12 mouse cellular contexts compared by ENCODE assay signal in genomic region chr17:11765117-11765516, GRCm38 (mm10).
"Had no signal": no experiment of that assay in that cellular context is flagged by ENCODE, and none has a peak within 500 bp of the region (broad histone marks: within the 10 kb centered on the region; RNA-seq: fewer than 3 reads in every experiment).

No protein-coding gene starts in this region.

- H3K9ac ChIP-seq: kidney, embryonic 15.5 days; limb, embryonic 15.5 days; liver, embryonic 12.5 days; lung, embryonic 14.5 days; neural tube, embryonic 15.5 days had no signal

- ATAC-seq: intestine, embryonic 16.5 days; liver, embryonic 12.5 days had no signal

- H3K4me3 ChIP-seq: kidney, embryonic 15.5 days; left cerebral cortex, adult 2 months; limb, embryonic 15.5 days; liver, embryonic 12.5 days; myocyte; neural tube, embryonic 15.5 days had no signal

- H3K4me2 ChIP-seq: kidney, embryonic 15.5 days; limb, embryonic 15.5 days; liver, embryonic 12.5 days; lung, embryonic 14.5 days; neural tube, embryonic 15.5 days had no signal

- H3K36me3 ChIP-seq: kidney, embryonic 15.5 days; limb, embryonic 15.5 days; liver, embryonic 12.5 days; neural tube, embryonic 15.5 days had no signal

- H3K27me3 ChIP-seq: kidney, embryonic 15.5 days; limb, embryonic 15.5 days; liver, embryonic 12.5 days; neural tube, embryonic 15.5 days had no signal

- H3K4me1 ChIP-seq: liver, embryonic 12.5 days had no signal

- H3K27ac ChIP-seq: kidney, embryonic 15.5 days; left cerebral cortex, adult 2 months; limb, embryonic 15.5 days; liver, embryonic 12.5 days; neural tube, embryonic 15.5 days had no signal

- DNase-seq: kidney, adult 2 months; kidney, postnatal 14 days; lung, embryonic 14.5 days; lung, postnatal 10 days; thymus, postnatal 36 days had no signal

- H3K9me3 ChIP-seq: kidney, embryonic 15.5 days; limb, embryonic 15.5 days; liver, embryonic 12.5 days; neural tube, embryonic 15.5 days had no signal
